Mouse (Mus musculus) urinary bladder, postnatal 25 days (tissue): Measurements from ENCODE around the gene Cbx4.

Experiments used
- DNase-seq: peaks from one replicate; pipeline ENCODE4 v3.0.0; 2022; ENCODE audit warnings: low spot score

Gene Cbx4

GRCm38 (mm10) chr11:119086144-119086971, at the start of gene Cbx4:
Cbx4 (minus strand) TSS chr11:119086221.
- DNase-seq, result peak; percentile 81

- no peak for DNase-seq
Measured at GRCm38 (mm10) chr11:119134586-119134985, 48.6 kb upstream of the Cbx4 start.

- no peak for DNase-seq
Measured at GRCm38 (mm10) chr11:119133437-119134221, 47.6 kb upstream of the Cbx4 start.

GRCm38 (mm10) chr11:119132198-119133035, 46.4 kb upstream of the Cbx4 start:
- DNase-seq, result no peak

- no peak for DNase-seq
Measured at GRCm38 (mm10) chr11:119130081-119130765, 44.2 kb upstream of the Cbx4 start.

GRCm38 (mm10) chr11:119129281-119130058, 43.4 kb upstream of the Cbx4 start:
- DNase-seq, result no peak

- DNase-seq, result no peak
Measured at GRCm38 (mm10) chr11:119128668-119129280, 42.8 kb upstream of the Cbx4 start.

GRCm38 (mm10) chr11:119127686-119128473, 41.9 kb upstream of the Cbx4 start:
- peak; percentile 79 for DNase-seq

- peak; percentile 25 for DNase-seq
Measured at GRCm38 (mm10) chr11:119127147-119127546, 41.1 kb upstream of the Cbx4 start.

GRCm38 (mm10) chr11:119125929-119126861, 40.2 kb upstream of the Cbx4 start:
- peak; percentile 87 for DNase-seq

GRCm38 (mm10) chr11:119124536-119124935, 38.5 kb upstream of the Cbx4 start:
- no peak for DNase-seq

GRCm38 (mm10) chr11:119123522-119124319, 37.7 kb upstream of the Cbx4 start:
- no peak for DNase-seq

- DNase-seq, result no peak
Measured at GRCm38 (mm10) chr11:119122396-119122795, 36.4 kb upstream of the Cbx4 start.

- no peak for DNase-seq
Measured at GRCm38 (mm10) chr11:119118905-119119304, 32.9 kb upstream of the Cbx4 start.

GRCm38 (mm10) chr11:119117945-119118344, 31.9 kb upstream of the Cbx4 start:
- DNase-seq, result no peak

GRCm38 (mm10) chr11:119116992-119117391, 31.0 kb upstream of the Cbx4 start:
- no peak for DNase-seq

- no peak for DNase-seq
Measured at GRCm38 (mm10) chr11:119112721-119113120, 26.7 kb upstream of the Cbx4 start.

- DNase-seq, result no peak
Measured at GRCm38 (mm10) chr11:119111345-119111744, 25.3 kb upstream of the Cbx4 start.
